Mouse (Mus musculus) bone marrow, adult 2 months (tissue): ENCODE measurements at regions not wholly inside any gene's neighbourhood (a gene's known extent, or its start where the extent isn't known, plus 50 kb on each side); places are given as distances from the start of the nearest gene placed in this dataset.

Experiments used
- CTCF ChIP-seq: fragments of 200-500 bp; IDR thresholded peaks from 2 replicates; pipeline ENCODE4 v1.5.1; 2011; ENCODE audit warnings: low read length, control low read depth; ENCODE audit not compliant: control insufficient read depth, insufficient read depth
- POLR2A ChIP-seq: fragments of 200-500 bp; IDR thresholded peaks from 2 replicates; pipeline ENCODE4 v1.6.1; 2011; ENCODE audit warnings: low read depth, mild to moderate bottlenecking, control low read depth, low read length, borderline replicate concordance; ENCODE audit not compliant: control insufficient read depth

- TF ChIP-seq CTCF (no peak), POLR2A (no peak)
Measured at GRCm38 (mm10) chr16:30673662-30674061, 74.1 kb downstream of the Fam43a start.
